Mouse (Mus musculus) ES-Bruce4 (cell line): ENCODE data around the gene Lta. TPM values are rescaled to one million over a fixed set of nuclear protein-coding genes. Genes with fewer than 3 reads are reported as not detected.

Experiments used
- H3K27ac ChIP-seq: 2 replicates; pipeline ENCODE4 v1.5.1; 2012; ENCODE audit warnings: low read length, inconsistent platforms; ENCODE audit not compliant: insufficient read depth
- H3K27me3 ChIP-seq: 2 replicates; pipeline ENCODE4 v1.6.1; 2012; ENCODE audit warnings: mild to moderate bottlenecking, low read length, inconsistent platforms; ENCODE audit not compliant: control insufficient read depth, poor library complexity, insufficient read depth, severe bottlenecking
- H3K36me3 ChIP-seq: 2 replicates; pipeline ENCODE4 v1.6.1; 2012; ENCODE audit warnings: inconsistent platforms, mild to moderate bottlenecking, low read length, moderate library complexity; ENCODE audit not compliant: control insufficient read depth, poor library complexity, insufficient read depth, severe bottlenecking
- H3K4me1 ChIP-seq: one replicate; pipeline ENCODE4 v1.8.1; 2011; ENCODE audit warnings: low read length; ENCODE audit not compliant: control insufficient read depth, insufficient read depth
- H3K4me3 ChIP-seq: 2 replicates; pipeline ENCODE4 v1.5.1; 2011; ENCODE audit warnings: low read depth, mild to moderate bottlenecking, low read length
- H3K9ac ChIP-seq: 2 replicates; pipeline ENCODE4 v1.6.1; 2012; ENCODE audit warnings: low read depth, mild to moderate bottlenecking, inconsistent platforms; ENCODE audit not compliant: poor library complexity, severe bottlenecking
- H3K9me3 ChIP-seq: replicated peaks from 2 replicates; pipeline ENCODE4 v1.6.1; 2012; ENCODE audit warnings: mild to moderate bottlenecking, low read length, inconsistent platforms; ENCODE audit not compliant: control insufficient read depth, poor library complexity, insufficient read depth, severe bottlenecking
- CTCF ChIP-seq: IDR thresholded peaks from one replicate; pipeline ENCODE4 v1.8.1; 2011; ENCODE audit warnings: low read depth, low read length
- EP300 ChIP-seq: IDR thresholded peaks from 2 replicates; pipeline ENCODE4 v1.6.1; 2011; ENCODE audit warnings: low read depth, low read length; ENCODE audit not compliant: insufficient read depth
- POLR2A ChIP-seq: IDR thresholded peaks from one replicate; pipeline ENCODE4 v1.8.1; 2011; ENCODE audit warnings: low read length; ENCODE audit not compliant: insufficient read depth
- polyA plus RNA-seq: library from polyadenylated mRNA; stranded (reverse); fragments of >200 nt; gene quantifications from 2 replicates; pipeline ENCODE4 v1.2.4, GENCODE M21; 2011; ENCODE audit warnings: low read depth; ENCODE audit not compliant: missing spikeins, insufficient read depth, insufficient read length

Lta gene
- polyA plus RNA-seq, result 0.64 TPM in 1 of 2 replicates, not detected in the other

DNA sequence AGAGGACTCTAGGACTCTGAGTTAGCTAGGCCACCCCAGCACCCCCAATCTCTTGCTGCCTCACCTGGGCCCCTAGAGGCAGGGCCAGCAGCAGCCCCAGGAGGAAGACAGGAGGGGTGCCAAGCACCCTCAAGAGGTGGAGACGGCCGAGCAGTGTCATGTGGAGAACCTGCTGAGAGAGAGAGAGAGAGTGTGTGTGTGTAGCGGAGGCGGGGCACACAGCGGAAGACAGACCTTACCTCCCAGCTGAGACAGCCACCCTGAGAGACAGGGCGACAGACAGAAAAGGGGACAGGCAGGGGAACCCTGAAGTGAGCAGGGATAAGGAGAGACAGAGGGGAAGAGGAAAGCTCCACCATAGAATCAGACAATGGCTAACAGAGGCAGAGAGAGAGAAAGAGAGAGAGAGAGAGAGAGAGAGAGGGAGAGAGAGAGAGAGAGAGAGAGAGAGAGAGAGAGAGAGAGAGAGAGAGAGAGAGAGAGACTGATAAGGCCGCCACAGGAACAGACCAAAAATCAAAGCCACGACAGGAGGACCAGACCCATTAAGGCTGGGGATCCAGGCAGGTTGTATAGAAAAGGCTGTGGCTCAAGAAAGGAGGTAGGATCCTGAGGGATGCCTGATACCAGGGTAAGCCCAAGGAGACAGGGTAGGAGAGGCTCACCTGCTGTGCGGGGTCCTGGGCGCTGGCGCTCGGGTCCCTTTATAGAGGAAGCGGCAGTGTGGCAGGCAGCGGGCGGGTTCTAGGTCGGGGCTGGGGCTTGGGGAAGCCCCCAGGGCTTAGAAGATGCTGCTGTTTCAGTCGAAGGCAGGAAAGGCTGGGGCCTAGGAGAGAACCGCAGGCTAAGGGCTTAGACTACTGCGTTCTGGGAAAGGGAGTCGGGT, at the start of gene Lta:
TSS of gene Lta (minus strand) at position 858 of the 886 bp plus-strand sequence.
- Histone ChIP-seq H3K36me3 (no peaks in the 10 kb centered on the region), H3K9ac (peak within 1 kb of the TSS; percentile 39), H3K27me3 (no peaks in the 10 kb centered on the region), H3K9me3 (no peaks in the 10 kb centered on the region), H3K4me1 (no peaks in the 10 kb centered on the region), H3K4me3 (peak within 1 kb of the TSS; percentile 33), H3K27ac (no peak within 1 kb of the TSS)
- no peak for TF ChIP-seq POLR2A
- no peak for TF ChIP-seq CTCF
- no peak for TF ChIP-seq EP300

DNA sequence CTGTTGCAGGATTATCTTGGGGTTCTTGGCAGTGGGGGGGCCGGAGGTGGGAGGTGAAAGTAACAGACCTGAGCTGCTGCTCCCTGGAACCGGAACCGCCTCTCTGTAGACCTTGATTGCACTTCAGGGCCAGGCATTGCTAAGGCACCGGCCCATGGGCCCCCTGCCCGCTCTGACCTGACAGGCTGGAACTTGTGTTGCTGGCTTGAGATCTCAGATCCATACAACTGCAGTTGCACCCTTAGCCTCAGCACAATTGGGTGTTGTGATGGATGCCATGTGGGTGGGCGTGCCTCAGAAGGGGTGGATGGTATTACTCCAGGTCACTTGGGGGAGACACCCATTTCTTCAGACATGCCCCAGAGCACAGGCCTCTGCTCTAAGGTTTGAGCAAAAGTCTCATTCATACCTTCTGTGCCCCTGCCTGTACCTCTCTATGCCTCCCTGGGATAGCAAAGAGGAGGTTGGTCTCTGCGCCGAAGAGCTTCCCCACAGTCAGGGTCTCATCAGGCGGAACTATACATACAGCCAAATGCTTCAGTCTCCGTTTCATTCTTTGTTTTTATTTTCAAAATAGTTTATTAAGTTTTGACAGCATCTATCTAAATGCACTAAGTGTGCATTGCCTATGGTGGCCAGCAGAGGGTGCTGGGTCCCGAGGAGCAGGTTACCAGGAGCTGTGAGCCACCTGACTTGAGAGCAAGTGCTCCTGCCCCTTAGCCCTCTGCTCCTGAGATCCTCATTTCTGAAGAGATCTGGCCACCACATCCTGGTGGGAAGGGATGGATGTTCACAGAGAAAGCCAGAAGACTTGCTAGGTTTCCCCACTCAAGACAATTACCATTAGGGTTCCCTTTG, 49.3 kb upstream of the Lta start:
- TF ChIP-seq EP300, result no peak
- peak; percentile 92 for TF ChIP-seq CTCF
- TF ChIP-seq POLR2A, result no peak
- H3K9me3 ChIP-seq, result no peaks in the 10 kb centered on the region
- peaks cover 34% of the 10 kb centered on the region for H3K36me3 ChIP-seq
- H3K27ac ChIP-seq, result peak overlapping the region; percentile 10; the same call in 1 of the 2 replicates
- H3K4me1 ChIP-seq, result no peaks in the 10 kb centered on the region
- H3K27me3 ChIP-seq, result no peaks in the 10 kb centered on the region
- no peak overlapping the region for H3K9ac ChIP-seq
- H3K4me3 ChIP-seq, result no peak overlapping the region

DNA sequence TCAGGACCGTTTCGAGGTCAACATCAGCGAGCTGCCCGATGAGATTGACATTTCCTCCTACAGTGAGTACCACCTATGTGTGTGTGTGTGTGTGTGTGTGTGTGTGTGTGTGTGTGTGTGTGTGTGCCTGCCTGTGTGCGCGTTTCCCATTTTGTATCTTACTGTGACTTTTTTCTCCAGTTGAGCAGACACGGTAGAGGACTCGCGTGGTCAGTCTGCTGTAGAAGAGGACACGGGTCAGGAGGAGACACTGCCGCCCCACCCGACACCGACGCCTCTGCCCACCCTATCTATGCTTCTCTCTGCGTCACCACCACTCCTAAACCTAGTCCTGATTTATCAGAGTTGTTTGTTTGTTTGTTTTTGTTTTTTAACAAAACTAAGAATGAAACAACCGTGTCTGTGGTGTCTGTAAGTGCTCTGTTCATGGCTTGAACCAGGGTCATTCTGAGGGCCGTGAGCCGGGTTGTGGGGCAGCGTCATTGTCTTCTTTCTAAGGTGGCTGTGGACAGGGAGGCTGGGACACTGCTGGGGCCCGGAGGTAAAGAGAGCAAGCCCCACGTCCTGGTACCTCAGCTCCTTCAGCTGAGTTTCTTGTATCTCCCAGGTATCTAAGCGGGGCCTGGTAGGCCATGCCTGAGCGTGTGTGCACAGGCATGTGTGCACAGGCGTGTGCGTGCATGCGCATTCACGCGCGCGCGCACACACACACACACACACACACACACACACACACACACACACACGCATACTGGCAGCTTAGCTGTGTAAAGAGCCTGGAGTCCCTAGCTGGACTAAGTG, 48.3 kb upstream of the Lta start:
- H3K27ac ChIP-seq, result no peak overlapping the region
- H3K4me3 ChIP-seq, result no peak overlapping the region
- no peak for TF ChIP-seq CTCF
- TF ChIP-seq POLR2A, result no peak
- TF ChIP-seq EP300, result no peak
- no peak overlapping the region for H3K9ac ChIP-seq
- no peaks in the 10 kb centered on the region for H3K9me3 ChIP-seq
- H3K36me3 ChIP-seq, result peaks cover 44% of the 10 kb centered on the region
- no peaks in the 10 kb centered on the region for H3K27me3 ChIP-seq
- no peaks in the 10 kb centered on the region for H3K4me1 ChIP-seq

DNA sequence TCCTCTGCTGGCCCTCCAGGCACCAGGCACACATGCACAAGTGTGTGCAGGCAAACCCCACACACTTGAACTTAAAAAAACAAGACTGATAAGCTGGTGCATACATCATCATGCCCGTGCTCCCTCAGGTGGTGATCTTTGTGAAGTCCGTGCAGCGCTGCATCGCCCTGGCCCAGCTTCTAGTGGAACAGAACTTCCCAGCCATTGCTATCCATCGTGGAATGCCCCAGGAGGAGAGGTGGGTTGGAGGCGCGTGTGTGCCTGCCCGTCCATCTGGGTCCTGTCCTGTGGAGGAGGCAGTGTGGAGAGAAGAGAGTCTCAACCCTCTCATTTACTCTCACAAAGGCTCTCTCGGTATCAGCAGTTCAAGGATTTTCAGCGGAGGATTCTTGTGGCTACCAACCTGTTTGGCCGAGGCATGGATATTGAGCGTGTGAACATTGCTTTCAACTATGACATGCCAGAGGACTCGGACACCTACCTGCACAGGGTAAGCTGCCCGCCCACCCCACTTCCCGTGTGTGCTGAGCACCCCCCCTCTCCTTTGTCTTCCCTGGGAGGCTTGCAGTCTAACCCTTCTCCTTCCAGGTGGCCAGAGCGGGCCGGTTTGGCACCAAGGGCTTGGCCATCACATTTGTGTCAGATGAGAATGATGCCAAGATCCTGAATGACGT, 47.6 kb upstream of the Lta start:
- Histone ChIP-seq H3K4me3 (no peak overlapping the region), H3K27ac (no peak overlapping the region), H3K9ac (no peak overlapping the region), H3K4me1 (no peaks in the 10 kb centered on the region), H3K9me3 (no peaks in the 10 kb centered on the region), H3K27me3 (no peaks in the 10 kb centered on the region), H3K36me3 (peaks cover 51% of the 10 kb centered on the region)
- TF ChIP-seq CTCF (no peak), EP300 (no peak), POLR2A (no peak)

DNA sequence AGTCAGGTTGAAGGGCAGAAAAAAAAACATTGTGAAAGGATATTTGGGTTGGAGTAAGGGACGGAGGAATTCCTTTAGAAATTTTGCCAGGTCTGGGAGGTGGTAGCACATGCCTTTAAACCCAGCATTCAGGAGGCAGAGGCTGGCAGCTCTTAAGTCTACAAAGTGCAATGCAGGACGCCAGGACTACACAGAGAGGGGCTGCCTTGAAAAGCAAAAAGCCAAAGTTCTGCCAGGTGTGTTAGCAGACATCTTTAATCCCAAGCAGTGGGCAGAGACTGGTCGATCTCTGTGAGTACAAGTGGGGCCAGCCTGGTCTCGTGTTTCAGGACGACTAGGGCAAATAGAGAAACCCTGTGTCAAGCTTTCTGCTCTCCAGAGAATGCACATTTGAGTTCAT, 46.8 kb upstream of the Lta start:
- no peak overlapping the region for H3K9ac ChIP-seq
- H3K27ac ChIP-seq, result no peak overlapping the region
- TF ChIP-seq EP300 (no peak), CTCF (no peak), POLR2A (no peak)

More for the DNA sequence above, 46.8 kb upstream of the Lta start:
- Histone ChIP-seq H3K4me3 (no peak overlapping the region), H3K36me3 (peaks cover 59% of the 10 kb centered on the region), H3K9me3 (no peaks in the 10 kb centered on the region), H3K27me3 (no peaks in the 10 kb centered on the region), H3K4me1 (peaks cover 2% of the 10 kb centered on the region)
